Mouse (Mus musculus) thymus, adult 2 months (tissue): ENCODE data around the gene Rasd1.

Experiments used
- CTCF ChIP-seq: fragments of 200-500 bp; IDR thresholded peaks from 2 replicates; pipeline ENCODE4 v1.5.1; 2012; ENCODE audit warnings: mild to moderate bottlenecking, control low read depth, low read length, moderate library complexity, borderline replicate concordance; ENCODE audit not compliant: control insufficient read depth, poor library complexity, insufficient read depth; ENCODE audit errors: extremely low read depth
- POLR2A ChIP-seq: fragments of 200-500 bp; IDR thresholded peaks from 2 replicates; pipeline ENCODE4 v1.6.1; 2012; ENCODE audit warnings: mild to moderate bottlenecking, low read length, control low read depth, moderate library complexity; ENCODE audit not compliant: control insufficient read depth, poor library complexity, insufficient read depth; ENCODE audit errors: extremely low read depth

- TF ChIP-seq CTCF = no peak
- TF ChIP-seq POLR2A = no peak
Observed at GRCm38 (mm10) chr11:59959453-59959852, 5.3 kb downstream of the Rasd1 start.
